Mouse (Mus musculus): ENCODE data around the gene Arhgap23.

GRCm38 (mm10) chr11:97422507-97422906, 7.2 kb downstream of the Arhgap23 start:
- TF ChIP-seq CTCF (conservative IDR thresholded peaks at IDR 0.05; ENCODE audit: insufficient read depth, insufficient read length, low read depth, low read length) (no peak), POLR2A (IDR thresholded peaks at IDR 0.05; ENCODE audit: low read depth, low read length) (no peak)

Measured in kidney, adult 2 months (tissue).